Mouse (Mus musculus): Measurements from ENCODE around the gene Sox15.

DNA sequence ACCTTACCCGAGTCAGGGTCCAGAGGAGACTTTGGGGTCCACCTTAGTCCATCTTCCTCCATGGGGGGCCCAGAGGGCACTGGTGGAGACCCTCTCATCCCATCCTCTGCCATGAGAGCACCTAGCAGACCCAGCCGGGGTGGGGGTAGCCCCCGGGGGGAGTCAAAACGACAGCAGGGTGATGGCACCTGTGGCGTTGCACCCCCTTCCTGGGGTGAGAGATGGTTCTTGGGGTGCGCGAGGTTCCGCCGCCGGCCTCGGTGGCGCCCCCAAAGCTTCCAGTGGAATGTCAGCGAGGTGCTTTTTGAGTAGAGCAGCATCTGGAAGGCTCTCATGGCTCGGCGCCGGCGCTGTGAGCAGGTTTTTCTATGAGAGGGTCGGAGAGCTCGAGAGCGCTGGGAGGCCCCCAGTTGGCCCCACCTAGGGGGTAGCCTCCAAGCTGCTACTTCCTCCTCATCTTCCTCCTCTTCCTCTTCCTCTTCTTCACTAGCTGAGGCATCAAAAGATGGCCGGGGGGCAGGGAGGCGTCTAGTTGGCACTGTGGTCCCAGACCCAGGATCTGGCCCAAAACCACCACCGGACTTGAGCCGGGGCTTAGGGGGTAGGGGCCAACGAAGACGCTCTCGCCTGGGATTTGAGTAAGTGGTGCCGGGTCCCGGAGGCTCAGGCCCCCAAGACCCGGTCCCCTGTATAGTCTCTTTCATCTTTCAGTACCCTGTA lies 25.2 kb downstream of the Sox15 start:
- TF ChIP-seq MAX (IDR thresholded peaks at IDR 0.05) (no peak), CTCF (IDR thresholded peaks at IDR 0.05; ENCODE audit: control insufficient read depth, insufficient read depth, insufficient read length) (no peak), MYOD1 (IDR thresholded peaks at IDR 0.05; ENCODE audit: control insufficient read depth, insufficient read length, low read depth) (no peak)

Measured in C2C12 (cell line).